Mouse (Mus musculus) gastrocnemius, postnatal 10 days (tissue): ENCODE results near the gene Serpina6. TPM values are rescaled to one million over a fixed set of nuclear protein-coding genes. Genes with fewer than 3 reads are reported as not detected.

Experiments used
- DNase-seq: peaks from one replicate; pipeline ENCODE4 v3.0.0; 2021; ENCODE audit warnings: mixed read lengths
- total RNA-seq, 2 experiments: library from RNA; stranded (reverse); gene quantifications; 2 replicates each; pipeline ENCODE4 v1.2.3; 2021

Gene Serpina6
- total RNA-seq, 2 experiments from 2014 or later, result 0.16 TPM; not detected in 1

- no peak for DNase-seq
Observed at GRCm38 (mm10) chr12:103655123-103656044, 1.6 kb downstream of the Serpina6 start.

GRCm38 (mm10) chr12:103653836-103654235 is 3.2 kb downstream of the Serpina6 start:
- DNase-seq, result no peak

GRCm38 (mm10) chr12:103646314-103646713 is 10.7 kb downstream of the Serpina6 start:
- no peak for DNase-seq

GRCm38 (mm10) chr12:103644601-103645000 is 12.4 kb downstream of the Serpina6 start:
- no peak for DNase-seq

GRCm38 (mm10) chr12:103643818-103644217 is 13.2 kb downstream of the Serpina6 start:
- DNase-seq, result no peak

GRCm38 (mm10) chr12:103643336-103643735 is 13.7 kb downstream of the Serpina6 start:
- DNase-seq, result peak; percentile 87

- no peak for DNase-seq
Observed at GRCm38 (mm10) chr12:103635846-103636245, 21.2 kb downstream of the Serpina6 start.

- DNase-seq, result no peak
Observed at GRCm38 (mm10) chr12:103634430-103634829, 22.6 kb downstream of the Serpina6 start.

GRCm38 (mm10) chr12:103631203-103631612 is 25.8 kb downstream of the Serpina6 start, which contains the start of gene Serpina10:
Gene Serpina10 (minus strand): TSS chr12:103631444.
- DNase-seq, result no peak

- no peak for DNase-seq
Observed at GRCm38 (mm10) chr12:103616860-103617261, 40.2 kb downstream of the Serpina6 start.

GRCm38 (mm10) chr12:103615734-103616133 is 41.3 kb downstream of the Serpina6 start:
- no peak for DNase-seq

GRCm38 (mm10) chr12:103615141-103615540 is 41.9 kb downstream of the Serpina6 start:
- DNase-seq, result no peak

- no peak for DNase-seq
Observed at GRCm38 (mm10) chr12:103601839-103602238, 55.2 kb downstream of the Serpina6 start.

- DNase-seq, result no peak
Observed at GRCm38 (mm10) chr12:103600364-103600763, 56.6 kb downstream of the Serpina6 start.

- no peak for DNase-seq
Observed at GRCm38 (mm10) chr12:103598411-103598810, 58.6 kb downstream of the Serpina6 start.

Other genes with a start within 250 kb of the Serpina6 start
- gene 9330161L09Rik, start 249.4 kb downstream of the Serpina6 start, total RNA-seq, result under 1 TPM; 0.80 to 0.88 TPM
- gene Ddx24, start 231.4 kb downstream of the Serpina6 start, total RNA-seq, result 10 to 100 TPM; 45.5 to 48.7 TPM
- gene Ifi27, start 223.0 kb downstream of the Serpina6 start, total RNA-seq, result 100 to 1,000 TPM; 104 to 113 TPM
- gene Ifi27l2a, start 213.5 kb downstream of the Serpina6 start, total RNA-seq, result 1 to 10 TPM; 7.7 to 7.8 TPM
- not detected for gene Ifi27l2b, start 200.0 kb downstream of the Serpina6 start, total RNA-seq
- under 1 TPM; 0.25 to 0.87 TPM for gene Ppp4r4, start 124.9 kb downstream of the Serpina6 start, total RNA-seq
- gene Serpina10, start 25.8 kb downstream of the Serpina6 start, total RNA-seq, result not detected
- gene Serpina16, start 18.9 kb upstream of the Serpina6 start, total RNA-seq, result not detected
- not detected for gene Serpina1f, start 38.3 kb upstream of the Serpina6 start, total RNA-seq
- 1 to 10 TPM in 1 of 2 experiments, not detected in 1; 2.1 TPM for gene Serpina1d, start 116.4 kb upstream of the Serpina6 start, total RNA-seq
- 1 to 10 TPM in 1 of 2 experiments, under 1 TPM in 1; 0.73 to 4.5 TPM for gene Serpina1b, start 173.2 kb upstream of the Serpina6 start, total RNA-seq
- gene Serpina1a, start 206.3 kb upstream of the Serpina6 start, total RNA-seq, result 1 to 10 TPM in 1 of 2 experiments, not detected in 1; 1.9 TPM
- gene Serpina1c, start 247.7 kb upstream of the Serpina6 start, total RNA-seq, result 1 to 10 TPM in 1 of 2 experiments, not detected in 1; 2.1 TPM